Mouse (Mus musculus) lung, embryonic 16.5 days (tissue): ENCODE measurements around the gene Robo4. TPM values are rescaled to one million over a fixed set of nuclear protein-coding genes. Genes with fewer than 3 reads are reported as not detected.

Source experiments
- ATAC-seq: fragments of 200-750 bp; cut with Nextera tagmentation; 2 replicates; pipeline ENCODE4 v1.8.0; 2017; ENCODE audit warnings: low read depth, mild to moderate bottlenecking, moderate library complexity
- H3K27ac ChIP-seq: fragments of 300-500 bp; sonication (generic); 2 replicates; pipeline ENCODE4 v1.5.1; 2014; ENCODE audit warnings: mild to moderate bottlenecking, control low read depth, low read length
- H3K27me3 ChIP-seq: fragments of 300-500 bp; sonication (generic); 2 replicates; pipeline ENCODE4 v1.6.1; 2014; ENCODE audit warnings: low read depth, low read length, mixed read lengths; ENCODE audit not compliant: control insufficient read depth, insufficient read depth
- H3K36me3 ChIP-seq: fragments of 300-500 bp; sonication (generic); 2 replicates; pipeline ENCODE4 v1.6.1; 2014; ENCODE audit warnings: low read length; ENCODE audit not compliant: control insufficient read depth, insufficient read depth
- H3K4me1 ChIP-seq: fragments of 300-500 bp; sonication (generic); replicated peaks from 2 replicates; pipeline ENCODE4 v1.6.1; 2014; ENCODE audit warnings: low read length, mixed read lengths; ENCODE audit not compliant: control insufficient read depth, insufficient read depth
- H3K4me2 ChIP-seq: fragments of 300-500 bp; sonication (generic); 2 replicates; pipeline ENCODE4 v1.6.1; 2014; ENCODE audit warnings: low read depth, low read length, control low read depth
- H3K4me3 ChIP-seq: fragments of 300-500 bp; sonication (generic); 2 replicates; pipeline ENCODE4 v1.5.1; 2014; ENCODE audit warnings: mild to moderate bottlenecking, low read length, control low read depth
- H3K9ac ChIP-seq: fragments of 300-500 bp; sonication (generic); 2 replicates; pipeline ENCODE4 v1.6.1; 2014; ENCODE audit warnings: low read length, control low read depth
- H3K9me3 ChIP-seq: fragments of 300-500 bp; sonication (generic); 2 replicates; pipeline ENCODE4 v1.6.1; 2016; ENCODE audit warnings: low read length; ENCODE audit not compliant: control insufficient read depth
- WGBS: fragments of 180-500 bp; shearing (Covaris S2); extraction: QIAGEN DNeasy Blood & Tissue Kit; methylation state at CpG from one replicate; pipeline ENCODE4 v1.1.7; 2014; 5-methylcytosine and 5-hydroxymethylcytosine counted together
- polyA plus RNA-seq: library from polyadenylated mRNA; unstranded; fragments of >200 nt; fragmentation: Nextera tagmentation; extraction: Ambion mirVana; gene quantifications from 2 replicates; pipeline ENCODE4 v1.2.1, GENCODE M21; 2015

The Robo4 gene
- polyA plus RNA-seq, 1 experiment from 2014 or later = 24.7 TPM

- H3K4me1 ChIP-seq = no peaks in the 10 kb centered on the region
- H3K4me3 ChIP-seq = no peak within 1 kb of the TSS
- H3K9ac ChIP-seq = no peak within 1 kb of the TSS
- H3K9me3 ChIP-seq = no peaks in the 10 kb centered on the region
- no peak within 1 kb of the TSS for H3K27ac ChIP-seq
- no peak for ATAC-seq
- H3K36me3 ChIP-seq = no peaks in the 10 kb centered on the region
- H3K4me2 ChIP-seq = no peak within 1 kb of the TSS
- no peaks in the 10 kb centered on the region for H3K27me3 ChIP-seq
- 77% methylated on average over 17 of the region's 17 CpGs for WGBS
Observed at GRCm38 (mm10) chr9:37367301-37368080, 34.2 kb upstream of the Robo4 start, which contains the start of gene Hepacam. Hepacam (plus strand) TSS chr9:37367351.

- Histone ChIP-seq H3K36me3 (no peaks in the 10 kb centered on the region), H3K4me2 (no peak overlapping the region), H3K27ac (peak overlapping the region; percentile 30; the same call in 1 of the 2 replicates), H3K9ac (no peak overlapping the region), H3K9me3 (no peaks in the 10 kb centered on the region), H3K27me3 (no peaks in the 10 kb centered on the region), H3K4me1 (no peaks in the 10 kb centered on the region), H3K4me3 (no peak overlapping the region)
- ATAC-seq = peak; percentile 44
- WGBS = 41% methylated on average over 11 of the region's 11 CpGs
Observed at GRCm38 (mm10) chr9:37368081-37368830, 33.4 kb upstream of the Robo4 start.

- no peaks in the 10 kb centered on the region for H3K27me3 ChIP-seq
- H3K4me1 ChIP-seq = no peaks in the 10 kb centered on the region
- peak; percentile 81 for ATAC-seq
- H3K27ac ChIP-seq = peak overlapping the region; percentile 30; the same call in 1 of the 2 replicates
- no peaks in the 10 kb centered on the region for H3K36me3 ChIP-seq
- H3K9ac ChIP-seq = no peak overlapping the region
- 42% methylated on average over 8 of the region's 8 CpGs for WGBS
- no peak overlapping the region for H3K4me3 ChIP-seq
- no peaks in the 10 kb centered on the region for H3K9me3 ChIP-seq
- no peak overlapping the region for H3K4me2 ChIP-seq
Observed at GRCm38 (mm10) chr9:37368860-37369259, 32.8 kb upstream of the Robo4 start.

GRCm38 (mm10) chr9:37371232-37371801 is 30.4 kb upstream of the Robo4 start:
- no peak for ATAC-seq
- Histone ChIP-seq H3K9me3 (no peaks in the 10 kb centered on the region), H3K4me3 (no peak overlapping the region), H3K9ac (no peak overlapping the region), H3K27me3 (no peaks in the 10 kb centered on the region), H3K36me3 (no peaks in the 10 kb centered on the region), H3K27ac (no peak overlapping the region), H3K4me1 (no peaks in the 10 kb centered on the region), H3K4me2 (no peak overlapping the region)
- 71% methylated on average over 7 of the region's 7 CpGs for WGBS

GRCm38 (mm10) chr9:37375718-37376117 is 26.0 kb upstream of the Robo4 start:
- no peaks in the 10 kb centered on the region for H3K9me3 ChIP-seq
- H3K4me2 ChIP-seq = no peak overlapping the region
- H3K4me1 ChIP-seq = 0 out of 2 replicates have a peak, but pooled peaks cover 4% of the 10 kb centered on the region
- no peaks in the 10 kb centered on the region for H3K27me3 ChIP-seq
- H3K4me3 ChIP-seq = no peak overlapping the region
- no peaks in the 10 kb centered on the region for H3K36me3 ChIP-seq
- 89% methylated on average over 5 of the region's 5 CpGs for WGBS
- H3K9ac ChIP-seq = no peak overlapping the region
- no peak overlapping the region for H3K27ac ChIP-seq
- no peak for ATAC-seq

DNA sequence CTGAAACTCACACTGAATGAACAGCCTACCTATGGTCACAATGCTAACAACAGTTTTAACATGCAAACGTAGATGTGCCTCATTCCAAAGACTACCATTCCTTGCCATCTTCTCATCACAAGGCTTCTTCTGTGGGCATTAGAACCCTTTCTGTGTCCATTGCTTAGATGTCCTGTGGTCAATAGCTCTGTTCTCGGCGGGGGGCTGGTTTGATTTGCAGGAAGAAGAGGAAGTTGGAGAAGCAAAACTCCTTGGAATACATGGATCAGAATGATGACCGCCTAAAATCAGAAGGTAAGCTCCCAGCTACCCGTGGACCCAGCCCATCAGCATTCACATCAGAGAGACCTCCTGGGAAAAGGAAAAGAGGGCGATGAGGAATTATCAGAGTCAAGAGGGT is 18.5 kb upstream of the Robo4 start:
- 91% methylated on average over 6 of the region's 6 CpGs for WGBS
- 0 out of 2 replicates have a peak, but pooled peaks cover 4% of the 10 kb centered on the region for H3K4me1 ChIP-seq

DNA sequence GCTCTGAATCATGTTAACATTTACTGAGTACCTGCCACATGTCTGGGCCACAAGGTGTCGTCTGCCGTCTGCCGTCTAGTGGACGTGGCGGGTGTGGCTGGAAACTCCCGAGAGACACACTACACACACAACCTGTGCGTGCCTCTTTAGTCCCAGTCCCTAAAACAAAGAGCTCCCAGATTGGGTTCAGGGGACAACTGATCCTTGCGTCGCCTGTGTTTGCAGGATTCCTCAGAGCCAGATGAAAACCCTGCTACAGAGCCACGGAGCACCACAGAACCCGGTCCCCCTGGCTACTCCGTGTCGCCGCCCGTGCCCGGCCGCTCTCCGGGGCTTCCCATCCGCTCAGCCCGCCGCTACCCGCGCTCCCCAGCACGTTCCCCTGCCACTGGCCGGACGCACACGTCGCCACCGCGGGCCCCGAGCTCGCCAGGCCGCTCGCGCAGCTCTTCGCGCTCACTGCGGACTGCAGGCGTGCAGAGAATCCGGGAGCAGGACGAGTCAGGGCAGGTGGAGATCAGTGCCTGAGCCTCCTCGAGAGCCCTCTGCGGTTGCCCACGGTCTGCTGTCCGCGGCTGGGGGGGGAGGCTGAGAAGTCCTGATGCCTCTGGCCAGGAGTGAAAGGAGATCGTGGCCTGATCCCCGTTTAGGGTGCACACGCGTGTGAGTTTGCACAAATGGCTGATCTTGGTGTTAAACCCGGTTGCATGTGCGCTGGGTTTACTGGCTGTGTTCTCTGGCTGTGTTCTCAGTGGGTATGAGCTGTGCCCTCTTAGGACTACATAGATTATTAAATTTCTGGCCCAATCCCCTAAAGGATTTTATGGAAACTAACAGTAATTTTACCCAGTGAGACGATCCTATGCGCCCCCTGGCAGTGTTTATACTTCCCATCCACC is 17.2 kb upstream of the Robo4 start:
- ATAC-seq = peak; percentile 89
- 5% methylated on average over 54 of the region's 54 CpGs for WGBS
- peak overlapping the region; percentile 44 for H3K4me3 ChIP-seq
- H3K27ac ChIP-seq = no peak overlapping the region
- H3K4me2 ChIP-seq = peak overlapping the region; percentile 80
- no peaks in the 10 kb centered on the region for H3K36me3 ChIP-seq
- H3K9me3 ChIP-seq = no peaks in the 10 kb centered on the region
- H3K27me3 ChIP-seq = peaks cover 7% of the 10 kb centered on the region
- H3K4me1 ChIP-seq = 0 out of 2 replicates have a peak, but pooled peaks cover 2% of the 10 kb centered on the region
- peak overlapping the region; percentile 70 for H3K9ac ChIP-seq

More for the DNA sequence above, 18.5 kb upstream of the Robo4 start:
- H3K9ac ChIP-seq = no peak overlapping the region
- H3K9me3 ChIP-seq = no peaks in the 10 kb centered on the region
- H3K4me2 ChIP-seq = no peak overlapping the region
- H3K27ac ChIP-seq = no peak overlapping the region
- H3K27me3 ChIP-seq = peaks cover 7% of the 10 kb centered on the region
- ATAC-seq = no peak
- H3K4me3 ChIP-seq = no peak overlapping the region
- H3K36me3 ChIP-seq = no peaks in the 10 kb centered on the region

DNA sequence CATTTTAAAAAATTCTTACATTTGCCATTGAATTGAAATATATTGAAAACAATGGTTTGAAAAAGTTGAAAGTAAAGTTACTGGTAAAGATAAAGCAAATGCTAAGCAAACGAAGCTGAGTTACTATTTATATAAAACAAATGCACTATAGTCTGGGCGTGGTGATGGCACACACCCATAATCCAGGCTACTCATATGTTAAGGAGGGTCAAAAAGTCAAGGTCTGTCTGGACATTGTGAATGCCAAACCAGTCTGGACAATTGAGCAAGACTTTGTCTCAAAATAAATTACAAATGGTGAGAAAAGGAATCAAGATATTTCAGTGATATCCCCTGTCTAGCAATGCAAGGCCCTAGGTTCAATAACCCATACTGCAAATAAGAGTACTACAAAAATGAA is 10.8 kb upstream of the Robo4 start:
- Histone ChIP-seq H3K9me3 (no peaks in the 10 kb centered on the region), H3K27me3 (peaks cover 2% of the 10 kb centered on the region; the same call in 1 of the 2 replicates), H3K36me3 (no peaks in the 10 kb centered on the region), H3K4me3 (no peak overlapping the region), H3K9ac (no peak overlapping the region), H3K4me1 (peaks cover 2% of the 10 kb centered on the region; the same call in 1 of the 2 replicates), H3K27ac (no peak overlapping the region), H3K4me2 (no peak overlapping the region)
- WGBS = 64% methylated on average over 2 of the region's 2 CpGs
- ATAC-seq = no peak
